Mouse (Mus musculus): Measurements from ENCODE around the gene Polr3e. TPM values are rescaled to one million over a fixed set of nuclear protein-coding genes. Genes with fewer than 3 reads are reported as not detected.

Polr3e gene
- total and polyA plus RNA-seq, 3 experiments, result 39.1 to 50.1 TPM; not detected in 1

GRCm38 (mm10) chr7:120882674-120883073, 34.9 kb upstream of the Polr3e start:
- no peak for DNase-seq (ENCODE audit: low read depth, low spot score)
- TF ChIP-seq UBTF (IDR thresholded peaks at IDR 0.05; ENCODE audit: borderline replicate concordance, insufficient read depth, low read depth, low read length), result no peak
- no peak for TF ChIP-seq ZC3H11A (IDR thresholded peaks at IDR 0.05; ENCODE audit: low read depth, low read length)
- TF ChIP-seq GATA1 (IDR thresholded peaks at IDR 0.05; ENCODE audit: low read depth, low read length), result no peak
- TF ChIP-seq RCOR1 (IDR thresholded peaks at IDR 0.05; ENCODE audit: low read depth, low read length), result no peak
- TF ChIP-seq POLR2AphosphoS5 (IDR thresholded peaks at IDR 0.05; ENCODE audit: borderline replicate concordance, low read depth, low read length), result no peak
- TF ChIP-seq SMC3 (IDR thresholded peaks at IDR 0.05; ENCODE audit: low read depth, low read length), result no peak
- no peak for TF ChIP-seq ZKSCAN1 (IDR thresholded peaks at IDR 0.05; ENCODE audit: low read depth, low read length)
- TF ChIP-seq ZMIZ1 (IDR thresholded peaks at IDR 0.05; ENCODE audit: low read depth, low read length), result no peak
- Histone ChIP-seq H3K9me3 (replicated peaks; ENCODE audit: insufficient read depth, low read length) (no peaks in the 10 kb centered on the region), H3K79me2 (ENCODE audit: control insufficient read depth, insufficient read depth, low read length, poor library complexity) (no peaks in the 10 kb centered on the region), H3K27me3 (ENCODE audit: control insufficient read depth in 1 of 2, insufficient read depth in 2 of 2, low read length in 2 of 2) (no peaks in the 10 kb centered on the region), H3K4me3 (ENCODE audit: control insufficient read depth in 1 of 2, insufficient read depth in 1 of 2, low read depth in 2 of 2, low read length in 2 of 2) (no peak overlapping the region), H3K36me3 (ENCODE audit: control insufficient read depth in 1 of 2, insufficient read depth in 2 of 2, low read length in 2 of 2) (peaks cover 2 to 33% of the 10 kb centered on the region in 2 experiments), H3K4me1 (ENCODE audit: control insufficient read depth in 1 of 2, insufficient read depth in 2 of 2, low read length in 2 of 2) (peaks cover 6 to 29% of the 10 kb centered on the region in 2 experiments), H3K9ac (ENCODE audit: control insufficient read depth, low read depth, low read length, poor library complexity, severe bottlenecking) (no peak overlapping the region), H3K27ac (ENCODE audit: control insufficient read depth, low read depth, low read length) (no peak overlapping the region)

DNA sequence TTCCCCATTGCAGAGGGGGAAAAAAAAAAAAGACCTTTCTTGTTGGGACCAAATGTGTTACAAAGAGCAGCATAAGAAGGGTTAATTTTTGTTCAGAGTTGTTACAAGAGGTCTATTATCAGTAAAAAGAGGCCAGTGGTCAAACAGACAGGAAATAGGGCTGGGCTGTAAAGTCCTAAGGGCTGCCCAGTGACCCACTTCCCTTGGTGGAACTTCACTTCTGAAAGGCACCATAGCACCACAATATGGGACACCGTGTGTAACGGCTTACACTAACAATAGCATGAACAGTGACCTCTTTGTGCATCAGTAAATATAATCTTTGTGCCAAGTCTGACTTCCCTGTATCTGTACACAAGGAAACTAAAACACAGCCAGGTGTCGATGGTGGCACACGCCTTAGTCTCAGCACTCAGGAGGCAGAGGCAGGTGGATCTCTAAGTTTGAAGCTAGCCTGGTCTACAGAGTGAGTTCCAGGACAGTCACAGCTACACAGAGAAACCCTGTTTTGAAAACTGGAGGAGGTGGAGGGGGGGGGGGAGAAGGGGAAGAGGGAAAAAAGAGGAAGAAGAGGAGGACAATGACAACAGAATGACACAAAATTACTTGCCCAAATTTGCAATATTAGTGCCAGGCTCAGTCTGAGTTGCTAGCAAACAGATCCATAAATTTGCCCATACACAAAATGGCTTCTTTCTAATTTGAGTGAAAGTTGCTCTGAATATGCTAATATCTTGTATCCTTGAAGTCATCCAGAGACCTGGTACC, 33.8 kb upstream of the Polr3e start:
- H3K4me3 ChIP-seq (ENCODE audit: control insufficient read depth in 1 of 2, insufficient read depth in 1 of 2, low read depth in 2 of 2, low read length in 2 of 2), result no peak overlapping the region

More for the DNA sequence above, 33.8 kb upstream of the Polr3e start:
- TF ChIP-seq ETS1 (IDR thresholded peaks at IDR 0.05; ENCODE audit: low read depth, low read length) (no peak), MYB (IDR thresholded peaks at IDR 0.05; ENCODE audit: low read depth, low read length) (no peak), ZC3H11A (IDR thresholded peaks at IDR 0.05; ENCODE audit: low read depth, low read length) (no peak), EP300 (IDR thresholded peaks at IDR 0.05; ENCODE audit: low read depth in 1 of 2, low read length in 2 of 2) (no peak), POLR2A (IDR thresholded peaks at IDR 0.05; ENCODE audit: control insufficient read depth in 1 of 2, insufficient read depth in 1 of 2, low read depth in 1 of 2, low read length in 2 of 2, poor library complexity in 1 of 2) (no peak), GATA1 (IDR thresholded peaks at IDR 0.05; ENCODE audit: low read depth, low read length) (no peak), RAD21 (IDR thresholded peaks at IDR 0.05; ENCODE audit: low read depth, low read length) (no peak), KAT2A (conservative IDR thresholded peaks at IDR 0.05; ENCODE audit: low read depth, low read length) (no peak), E2F4 (IDR thresholded peaks at IDR 0.05; ENCODE audit: borderline replicate concordance, low read depth, low read length) (no peak), POLR2AphosphoS5 (IDR thresholded peaks at IDR 0.05; ENCODE audit: borderline replicate concordance, low read depth, low read length) (no peak), TAL1 (IDR thresholded peaks at IDR 0.05; ENCODE audit: low read length) (no peak), SIN3A (IDR thresholded peaks at IDR 0.05; ENCODE audit: low read length) (no peak), ZMIZ1 (IDR thresholded peaks at IDR 0.05; ENCODE audit: low read depth, low read length) (no peak), MAX (IDR thresholded peaks at IDR 0.05; ENCODE audit: low read length) (no peak), ELF1 (IDR thresholded peaks at IDR 0.05; ENCODE audit: low read depth, low read length) (no peak), CTCF (IDR thresholded peaks at IDR 0.05 in 2 of 3, conservative IDR thresholded peaks at IDR 0.05 in 1 of 3; ENCODE audit: control insufficient read depth in 1 of 3, insufficient read depth in 1 of 3, low read depth in 2 of 3, low read length in 3 of 3, poor library complexity in 1 of 3, severe bottlenecking in 1 of 3) (no peak), MEF2A (IDR thresholded peaks at IDR 0.05; ENCODE audit: extremely low read depth, insufficient replicate concordance, low read depth, low read length, poor library complexity, severe bottlenecking) (no peak), SMC3 (IDR thresholded peaks at IDR 0.05; ENCODE audit: low read depth, low read length) (no peak), CHD2 (IDR thresholded peaks at IDR 0.05; ENCODE audit: low read length) (no peak)
- Histone ChIP-seq H3K36me3 (ENCODE audit: control insufficient read depth in 1 of 2, insufficient read depth in 2 of 2, low read length in 2 of 2) (peaks cover 2 to 33% of the 10 kb centered on the region in 2 experiments), H3K4me1 (ENCODE audit: control insufficient read depth in 1 of 2, insufficient read depth in 2 of 2, low read length in 2 of 2) (peaks cover 6 to 29% of the 10 kb centered on the region in 2 experiments), H3K9ac (ENCODE audit: control insufficient read depth, low read depth, low read length, poor library complexity, severe bottlenecking) (no peak overlapping the region), H3K9me3 (replicated peaks; ENCODE audit: insufficient read depth, low read length) (no peaks in the 10 kb centered on the region), H3K27ac (ENCODE audit: control insufficient read depth, low read depth, low read length) (no peak overlapping the region), H3K27me3 (ENCODE audit: control insufficient read depth in 1 of 2, insufficient read depth in 2 of 2, low read length in 2 of 2) (no peaks in the 10 kb centered on the region), H3K79me2 (ENCODE audit: control insufficient read depth, insufficient read depth, low read length, poor library complexity) (no peaks in the 10 kb centered on the region)
- no peak for DNase-seq (ENCODE audit: low read depth, low spot score)

Measured in MEL (cell line).